Mouse (Mus musculus): ENCODE data around the gene Tmem54.

- TF ChIP-seq POLR2A (IDR thresholded peaks at IDR 0.05; ENCODE audit: borderline replicate concordance, low read depth, low read length) (no peak), CTCF (IDR thresholded peaks at IDR 0.05; ENCODE audit: low read depth, low read length) (no peak)
Observed at GRCm38 (mm10) chr4:129145411-129145810, 40.1 kb downstream of the Tmem54 start.
